Mouse (Mus musculus): Measurements from ENCODE around the gene Cela3b. TPM values are rescaled to one million over a fixed set of nuclear protein-coding genes. Genes with fewer than 3 reads are reported as not detected.

Cela3b gene
- total RNA-seq, 2 experiments from 2014 or later = not detected

- DNase-seq = peak in 1 of 2 experiments; percentile 29
These were observed 54.7 kb downstream of the Cela3b start for GRCm38 (mm10) chr4:137375314-137376278.

- DNase-seq = peak; percentile 39 to 61
These were observed 56.6 kb downstream of the Cela3b start for GRCm38 (mm10) chr4:137373711-137374110.

- DNase-seq = peak in 1 of 2 experiments; percentile 15
These were observed 58.5 kb downstream of the Cela3b start for GRCm38 (mm10) chr4:137371596-137372523.

Other genes with a start within 250 kb of the Cela3b start
- under 1 TPM; 0.28 to 0.32 TPM for gene Wnt4, start 153.1 kb downstream of the Cela3b start, total RNA-seq (2021)
- 100 to 1,000 TPM; 143 to 147 TPM for gene Cdc42, start 72.8 kb downstream of the Cela3b start, total RNA-seq (2021)
- not detected for gene Cela3a, start 20.7 kb downstream of the Cela3b start, total RNA-seq (2021)
- gene 1700013G24Rik, start 22.7 kb upstream of the Cela3b start, total RNA-seq (2021) = not detected
- gene Hspg2, start 38.2 kb upstream of the Cela3b start, total RNA-seq (2021) = 100 to 1,000 TPM; 153 to 170 TPM
- not detected for gene Ldlrad2, start 144.0 kb upstream of the Cela3b start, total RNA-seq (2021)
- gene Usp48, start 163.2 kb upstream of the Cela3b start, total RNA-seq (2021) = 10 to 100 TPM; 25.4 to 35.2 TPM
- gene Rap1gap, start 234.2 kb upstream of the Cela3b start, total RNA-seq (2021) = 10 to 100 TPM; 14.2 to 14.8 TPM

Data from heart, adult 18-20 months (tissue).